Mouse (Mus musculus) hematopoietic multipotent progenitor cell, adult 10-12 weeks (in vitro differentiated cells): ENCODE data around the gene Fam92a. TPM values are rescaled to one million over a fixed set of nuclear protein-coding genes. Genes with fewer than 3 reads are reported as not detected.

ENCODE experiments used
- polyA plus RNA-seq: library from polyadenylated mRNA; stranded (reverse); fragments of >175 nt; gene quantifications from 2 replicates; pipeline ENCODE4 v1.2.3, GENCODE M21; 2012; ENCODE audit warnings: low replicate concordance

Gene Fam92a
- 6.4 and 7.9 TPM in 2 replicates for polyA plus RNA-seq

GRCm38 (mm10) chr4:12171318-12172091 lies at the start of gene Fam92a:
TSS of gene Fam92a (minus strand) at chr4:12172015.

GRCm38 (mm10) chr4:12140141-12140567 lies 31.7 kb downstream of the Fam92a start, which contains the start of gene Rbm12b1:
TSS of gene Rbm12b1 (plus strand) at chr4:12140264.

Other genes starting within 250 kb of the Fam92a start
- not detected in 2 replicates for gene Gm10604, start 190.8 kb downstream of the Fam92a start, polyA plus RNA-seq
- gene Rbm12b2, start 82.6 kb downstream of the Fam92a start, polyA plus RNA-seq = 1.2 and 2.9 TPM in 2 replicates
- 7.2 and 14.1 TPM in 2 replicates for gene Rbm12b1, start 31.8 kb downstream of the Fam92a start, polyA plus RNA-seq